Mouse (Mus musculus): ENCODE measurements around the gene Evi2. TPM values are rescaled to one million over a fixed set of nuclear protein-coding genes. Genes with fewer than 3 reads are reported as not detected.

The Evi2 gene
- total RNA-seq, 2 experiments from 2014 or later, result 21.3 to 116 TPM

Other genes with a start within 250 kb of the Evi2 start
- not detected in 2 replicates for gene Gm9964, start 233.7 kb downstream of the Evi2 start, total RNA-seq (2015)
- gene Gm9964, start 233.7 kb downstream of the Evi2 start, total RNA-seq (2017), result not detected in 2 replicates
- 16.5 and 18.7 TPM in 2 replicates for gene Nf1, start 190.9 kb downstream of the Evi2 start, total RNA-seq (2015)
- gene Nf1, start 190.9 kb downstream of the Evi2 start, total RNA-seq (2017), result 9.9 and 15.7 TPM in 2 replicates
- gene Omg, start 26.5 kb downstream of the Evi2 start, total RNA-seq (2015), result 2.8 and 3.4 TPM in 2 replicates
- gene Omg, start 26.5 kb downstream of the Evi2 start, total RNA-seq (2017), result 0.37 and 1.1 TPM in 2 replicates
- 1,009 and 1,045 TPM in 2 replicates for gene Evi2b, start 6.8 kb downstream of the Evi2 start, total RNA-seq (2015)
- 207 and 252 TPM in 2 replicates for gene Evi2b, start 6.8 kb downstream of the Evi2 start, total RNA-seq (2017)
- 248 and 296 TPM in 2 replicates for gene Evi2a, start within 50 bp of the Evi2 start, total RNA-seq (2015)
- gene Evi2a, start within 50 bp of the Evi2 start, total RNA-seq (2017), result 242 and 257 TPM in 2 replicates
- gene Rab11fip4, start 60.6 kb upstream of the Evi2 start, total RNA-seq (2015), result 3.7 and 4.9 TPM in 2 replicates
- gene Rab11fip4, start 60.6 kb upstream of the Evi2 start, total RNA-seq (2017), result 13.3 and 17.8 TPM in 2 replicates

Data from megakaryocyte, adult 5-6 weeks (primary cell).